Mouse (Mus musculus): ENCODE results near the gene A630001G21Rik.
A peak's percentile ranks its signal among the peaks of the same experiment; 100 is the strongest.

A630001G21Rik gene

GRCm38 (mm10) chr1:85735463-85736123, 42.9 kb downstream of the A630001G21Rik start:
- DNase-seq (ENCODE audit: low spot score in 2 of 2), result no peak

GRCm38 (mm10) chr1:85734511-85734910, 43.9 kb downstream of the A630001G21Rik start:
- no peak for DNase-seq (ENCODE audit: low spot score in 2 of 2)

- no peak for DNase-seq (ENCODE audit: low spot score in 2 of 2)
Observed at GRCm38 (mm10) chr1:85732581-85732980, 45.9 kb downstream of the A630001G21Rik start.

DNA sequence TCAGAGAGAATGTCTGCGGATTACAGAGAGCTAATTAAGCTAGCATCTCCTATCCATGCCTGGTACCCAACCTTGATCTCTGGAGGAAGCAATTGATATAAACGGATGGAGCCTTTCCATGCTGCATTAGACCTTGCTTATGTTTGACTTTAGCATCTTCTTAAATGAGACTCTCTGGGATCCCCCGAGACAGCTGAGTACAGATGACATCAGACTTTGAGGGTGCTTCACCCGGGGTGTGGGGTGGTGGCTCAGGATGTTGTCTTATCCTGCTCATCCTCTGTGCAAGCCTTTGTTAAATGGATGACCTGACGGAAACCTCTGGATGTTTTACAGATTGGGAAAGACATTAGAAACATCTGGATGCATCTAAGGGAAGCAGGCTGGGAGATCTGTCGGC, 48.0 kb downstream of the A630001G21Rik start:
- no peak for DNase-seq (ENCODE audit: low spot score in 2 of 2)

DNA sequence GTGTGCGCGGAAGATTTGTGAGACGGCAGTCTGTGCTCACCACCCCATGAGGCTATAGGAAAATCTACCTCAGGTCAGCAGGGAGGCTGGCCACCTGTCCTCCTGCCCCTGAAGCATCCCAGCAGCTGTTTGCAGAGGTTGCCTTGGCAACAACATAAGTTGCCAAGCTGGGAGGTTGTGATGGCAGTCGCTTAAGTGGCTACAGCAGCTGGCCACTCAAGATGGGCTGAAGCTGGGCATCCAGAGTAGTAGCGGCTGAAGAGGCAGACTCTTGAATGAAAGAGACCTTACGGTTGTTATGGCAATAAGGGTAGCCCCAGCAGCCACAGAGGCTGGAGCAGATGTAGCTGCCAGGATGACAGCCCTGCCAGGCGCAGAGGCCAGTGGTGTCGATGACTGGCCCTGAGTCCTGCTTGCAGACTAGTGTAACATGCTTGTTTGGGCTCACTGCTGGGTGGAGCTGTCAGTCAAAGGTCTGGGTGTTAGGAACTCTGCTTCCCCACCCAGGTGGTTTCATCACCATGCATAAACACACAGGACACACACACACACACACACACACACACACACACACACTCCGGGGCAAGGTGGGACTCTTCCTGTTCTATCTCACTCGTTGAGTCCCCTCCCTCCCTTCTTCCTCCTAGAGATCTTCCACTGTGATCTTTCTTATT, 58.1 kb downstream of the A630001G21Rik start:
- no peak for DNase-seq (ENCODE audit: low spot score in 2 of 2)

- no peak for DNase-seq (ENCODE audit: low spot score in 2 of 2)
Observed at GRCm38 (mm10) chr1:85719049-85719448, 59.4 kb downstream of the A630001G21Rik start.

DNA sequence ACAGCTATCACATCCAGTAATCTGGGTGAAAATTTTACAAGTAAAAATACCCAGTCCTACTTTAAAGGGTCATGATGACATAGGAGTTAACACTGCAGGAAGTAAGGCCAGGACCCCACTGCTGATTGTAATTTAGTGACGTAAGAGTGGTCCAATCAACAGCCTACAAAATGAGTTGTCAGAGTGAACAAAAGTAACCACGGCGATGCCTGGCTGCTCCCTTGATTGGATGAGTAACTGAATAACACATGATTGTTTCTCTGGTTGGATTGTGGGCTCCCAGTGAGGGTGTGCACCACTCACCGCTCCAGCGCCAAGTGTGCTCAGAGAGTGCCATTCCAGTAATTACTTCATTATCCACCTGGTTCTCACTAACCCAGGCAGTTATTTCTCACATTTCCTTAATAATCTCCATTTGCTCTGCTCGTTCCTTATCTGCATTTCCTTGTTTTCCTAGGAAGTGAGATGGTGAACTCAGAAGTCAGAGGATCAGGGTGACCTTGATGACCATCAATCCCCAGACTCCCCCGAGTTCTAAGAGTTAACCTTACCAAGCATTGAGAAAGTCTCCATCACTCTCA, 61.9 kb downstream of the A630001G21Rik start:
- DNase-seq (ENCODE audit: low spot score in 2 of 2), result no peak

DNA sequence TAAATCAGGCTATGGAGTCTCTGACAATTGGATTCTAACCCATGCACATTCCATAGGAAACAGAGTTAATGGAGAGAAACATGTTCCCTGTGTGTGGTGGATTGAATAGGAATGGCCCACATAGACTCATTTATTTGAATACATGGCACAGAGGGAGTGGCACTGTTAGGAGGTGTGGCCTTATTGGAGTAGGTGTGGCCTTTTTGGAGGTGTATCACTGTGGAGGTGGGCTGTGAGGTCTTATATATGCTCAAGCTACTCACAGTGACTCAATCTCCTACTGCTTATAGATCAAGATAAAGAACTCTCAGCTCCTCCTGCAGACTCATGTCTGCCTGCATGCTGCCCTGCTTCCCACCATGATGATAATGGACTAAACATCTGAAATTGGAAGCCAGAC, 63.9 kb downstream of the A630001G21Rik start:
- DNase-seq (ENCODE audit: low spot score in 2 of 2), result no peak

- no peak for DNase-seq (ENCODE audit: low spot score in 2 of 2)
Observed at GRCm38 (mm10) chr1:85706754-85707153, 71.7 kb downstream of the A630001G21Rik start.

- no peak for DNase-seq (ENCODE audit: low spot score in 2 of 2)
Observed at GRCm38 (mm10) chr1:85705552-85705951, 72.9 kb downstream of the A630001G21Rik start.

GRCm38 (mm10) chr1:85703245-85704186, 74.9 kb downstream of the A630001G21Rik start:
- peak; percentile 72 to 82 for DNase-seq (ENCODE audit: low spot score in 2 of 2)

- DNase-seq (ENCODE audit: low spot score in 2 of 2), result no peak
Observed at GRCm38 (mm10) chr1:85702531-85702930, 75.9 kb downstream of the A630001G21Rik start.

DNA sequence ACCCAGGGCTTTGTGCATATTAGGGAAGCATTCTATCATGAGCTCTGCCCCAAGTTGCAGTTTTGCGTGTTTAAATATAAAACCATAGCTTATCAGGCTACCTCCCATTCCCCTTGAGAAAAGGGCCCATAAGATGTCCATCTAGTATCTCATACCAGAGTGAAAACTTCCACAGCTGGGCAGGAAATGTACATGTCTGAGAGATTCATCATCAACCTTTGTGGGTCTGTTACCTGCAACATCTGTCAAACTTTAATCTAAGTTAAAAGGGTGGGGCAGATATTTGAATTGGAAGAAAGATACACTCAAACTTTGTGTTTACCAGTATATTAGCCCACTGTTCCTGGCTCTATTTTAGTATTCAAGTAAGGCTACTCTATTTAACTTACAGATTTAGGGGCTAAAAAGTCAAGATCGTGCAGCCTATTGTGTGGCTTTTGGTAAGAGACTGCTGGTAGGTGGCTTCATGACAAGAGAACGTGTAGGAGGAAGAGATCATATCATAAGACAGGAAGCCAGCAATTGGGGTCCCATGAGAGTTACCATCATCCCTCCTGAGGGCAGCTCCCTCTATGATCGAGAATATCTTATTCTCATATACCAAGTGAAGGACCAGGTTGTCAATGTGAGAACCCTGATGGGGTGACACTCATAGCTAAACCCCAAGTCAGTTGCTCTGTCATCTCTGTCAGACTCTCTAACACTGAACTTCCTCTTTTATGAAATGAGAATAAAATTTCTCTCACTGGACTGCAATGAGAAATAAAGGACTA, 80.5 kb downstream of the A630001G21Rik start:
- no peak for DNase-seq (ENCODE audit: low spot score in 2 of 2)

DNA sequence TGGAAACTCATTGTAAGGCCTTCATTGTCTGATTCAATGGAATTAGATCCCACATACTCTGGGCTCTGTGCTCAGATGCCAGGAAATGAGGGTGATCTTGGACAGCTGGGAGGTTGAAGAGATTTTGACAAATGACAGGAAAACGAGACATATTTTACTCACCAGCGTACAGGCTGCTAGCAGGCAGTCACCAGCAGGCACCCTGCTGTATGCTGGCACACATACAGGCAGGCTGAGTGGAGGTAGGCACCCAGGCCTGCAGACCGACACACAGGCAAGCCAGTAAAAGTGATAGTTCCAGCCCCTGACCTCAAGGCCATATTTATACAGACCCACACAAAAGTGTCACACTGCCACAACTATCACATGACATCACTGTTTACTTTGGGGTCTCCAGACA, 82.8 kb downstream of the A630001G21Rik start:
- no peak for DNase-seq (ENCODE audit: low spot score in 2 of 2)

DNA sequence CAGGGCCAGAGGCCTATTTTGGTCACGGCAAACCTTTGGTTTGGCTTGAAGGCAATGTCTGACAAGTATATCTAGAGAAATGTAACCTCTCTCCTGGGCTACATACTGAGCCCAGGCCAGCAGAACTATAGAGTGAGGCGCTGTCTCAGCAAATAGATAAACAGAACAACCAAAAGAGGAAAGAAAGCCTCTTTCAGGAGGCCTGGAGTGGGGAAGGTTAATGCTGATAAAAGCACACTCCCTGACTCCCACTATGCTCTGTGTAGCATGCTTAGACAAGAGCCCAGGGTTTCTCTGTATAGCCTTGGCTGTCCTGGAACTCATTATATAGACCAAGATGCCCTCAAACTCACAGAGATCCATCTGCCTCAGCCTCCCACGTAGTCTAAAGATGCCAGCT, 85.2 kb downstream of the A630001G21Rik start:
- DNase-seq (ENCODE audit: low spot score in 2 of 2), result no peak

GRCm38 (mm10) chr1:85692281-85692680, 86.2 kb downstream of the A630001G21Rik start:
- DNase-seq (ENCODE audit: low spot score in 2 of 2), result no peak

DNA sequence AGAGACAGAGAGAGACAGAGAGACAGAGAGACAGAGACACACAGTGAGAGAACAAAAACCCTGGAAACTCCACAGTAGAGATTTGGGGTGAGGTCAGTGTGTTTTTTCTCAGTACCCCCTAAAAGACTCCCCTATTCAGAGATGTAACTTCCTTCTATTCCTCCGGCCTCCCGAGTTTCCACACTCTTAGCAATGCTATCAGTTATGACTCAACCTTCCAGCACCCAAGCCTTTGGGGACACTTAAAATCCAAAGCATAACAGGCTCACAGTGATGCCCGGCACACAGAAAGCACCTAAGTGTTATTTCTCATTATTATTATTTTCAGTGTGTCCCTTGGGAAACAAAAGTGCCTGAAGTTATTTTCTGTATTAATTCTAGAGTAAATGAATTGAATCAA, 87.9 kb downstream of the A630001G21Rik start:
- DNase-seq (ENCODE audit: low spot score in 2 of 2), result no peak

GRCm38 (mm10) chr1:85687346-85687745, 91.1 kb downstream of the A630001G21Rik start:
- DNase-seq (ENCODE audit: low spot score in 2 of 2), result no peak

DNA sequence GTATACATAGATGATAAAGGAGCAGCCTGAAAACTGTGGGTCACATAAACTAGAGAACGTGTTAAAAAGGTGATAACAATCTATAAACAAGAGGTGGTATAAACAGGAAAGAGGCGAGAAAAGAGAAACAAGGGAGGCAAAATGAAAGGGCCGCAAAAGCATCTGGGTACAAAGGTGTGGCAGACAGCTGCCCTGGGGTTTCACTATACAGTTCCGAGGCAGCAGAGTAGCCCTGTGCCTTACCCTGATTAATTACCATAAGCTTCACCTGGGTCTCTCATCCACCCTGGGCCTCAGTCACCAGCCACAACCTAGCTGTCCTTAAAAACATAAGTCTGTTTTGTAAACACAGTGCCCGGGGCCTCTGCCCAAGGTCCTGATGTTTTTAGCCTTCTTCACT, 91.8 kb downstream of the A630001G21Rik start:
- no peak for DNase-seq (ENCODE audit: low spot score in 2 of 2)

DNA sequence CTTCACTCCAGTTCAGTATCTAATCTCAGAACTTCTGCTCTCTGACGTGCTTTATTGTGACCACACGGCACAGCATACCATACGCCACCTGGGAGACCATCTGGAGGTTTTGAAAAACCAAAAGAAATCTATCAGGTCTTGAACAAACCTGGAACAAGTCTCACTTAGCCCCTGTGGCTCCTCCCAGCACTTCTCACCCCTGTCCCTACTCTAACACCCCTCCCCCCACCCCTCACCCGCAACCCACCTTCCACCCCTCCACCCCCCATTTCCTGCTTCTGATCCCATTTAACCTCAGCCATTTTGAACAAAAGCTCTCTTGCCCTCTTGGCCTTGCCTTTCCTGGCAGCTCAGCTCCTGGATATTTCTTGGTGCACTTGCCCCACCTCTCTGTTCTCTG, 98.2 kb downstream of the A630001G21Rik start:
- no peak for DNase-seq (ENCODE audit: low spot score in 2 of 2)

Measured in frontal cortex, postnatal 10 days (tissue).